Mouse (Mus musculus) megakaryocyte, embryonic 14.5 days (primary cell): ENCODE data around the gene 1700013G24Rik.

ENCODE experiments used
- FLI1 ChIP-seq: IDR thresholded peaks from 2 replicates; pipeline ENCODE4 v1.6.1; 2012; ENCODE audit warnings: low read length, inconsistent platforms, mixed read lengths
- GATA1 ChIP-seq: IDR thresholded peaks from 3 replicates; pipeline ENCODE4 v1.6.1; 2012; ENCODE audit warnings: mixed read lengths, low read length, inconsistent platforms, borderline replicate concordance

GRCm38 (mm10) chr4:137443625-137444024, 9.5 kb upstream of the 1700013G24Rik start:
- TF ChIP-seq GATA1 = no peak
- TF ChIP-seq FLI1 = no peak
